Mouse (Mus musculus) lung, postnatal 0 days (tissue): Measurements from ENCODE around the gene Gpr176.

Experiments
- CTCF ChIP-seq: IDR thresholded peaks from 2 replicates; pipeline ENCODE4 v1.5.1; 2016; ENCODE audit warnings: antibody characterized with exemption, mild to moderate bottlenecking
- EP300 ChIP-seq: IDR thresholded peaks from 2 replicates; pipeline ENCODE4 v1.6.1; 2016; ENCODE audit warnings: antibody characterized with exemption, mild to moderate bottlenecking, control low read depth

GRCm38 (mm10) chr2:118245914-118246313 is 127.3 kb downstream of the Gpr176 start:
- TF ChIP-seq EP300 (no peak), CTCF (peak; percentile 87)
